Mouse (Mus musculus) adrenal gland, adult 8-10 months (tissue): ENCODE measurements at regions not wholly inside any gene's neighbourhood (a gene's known extent, or its start where the extent isn't known, plus 50 kb on each side); places are given as distances from the start of the nearest gene placed in this dataset.

Experiments used
- DNase-seq: peaks from one replicate; pipeline ENCODE4 v3.0.0; 2022

DNA sequence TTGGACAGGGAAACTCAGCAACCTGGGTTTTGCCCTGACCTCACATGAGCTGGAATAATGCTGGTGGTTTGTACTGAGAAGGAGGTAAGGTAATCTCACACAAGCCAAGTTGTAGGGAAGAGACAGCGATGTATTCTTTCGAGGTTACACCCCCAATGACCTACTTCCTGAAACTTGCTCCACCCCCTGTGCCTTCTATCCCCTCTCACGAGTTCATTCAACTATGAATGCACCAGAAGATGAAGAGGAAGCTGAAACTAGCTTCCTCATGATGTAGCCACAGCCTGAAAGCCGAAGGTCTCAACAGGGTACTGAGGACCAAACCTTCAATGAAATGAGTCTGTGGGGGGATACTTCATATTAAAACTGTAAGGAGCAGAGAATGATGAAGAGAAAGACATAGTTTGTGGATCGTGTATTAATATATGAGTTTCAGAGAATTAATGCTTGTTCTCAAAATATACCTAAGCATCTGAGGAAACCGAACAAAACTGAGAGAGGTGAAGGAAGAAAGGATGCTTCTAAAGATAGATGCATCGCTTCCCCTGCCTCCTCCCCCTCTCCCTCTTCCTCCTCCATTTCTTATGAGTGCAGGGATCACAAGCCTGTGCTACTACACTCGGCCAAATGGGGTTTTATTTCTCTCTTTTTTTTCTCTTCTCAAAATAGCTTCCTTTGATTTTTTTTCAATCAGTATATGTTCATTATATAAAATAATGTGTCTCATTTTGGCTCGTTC, 543.5 kb upstream of the Nrp1 start:
- DNase-seq = no peak

DNA sequence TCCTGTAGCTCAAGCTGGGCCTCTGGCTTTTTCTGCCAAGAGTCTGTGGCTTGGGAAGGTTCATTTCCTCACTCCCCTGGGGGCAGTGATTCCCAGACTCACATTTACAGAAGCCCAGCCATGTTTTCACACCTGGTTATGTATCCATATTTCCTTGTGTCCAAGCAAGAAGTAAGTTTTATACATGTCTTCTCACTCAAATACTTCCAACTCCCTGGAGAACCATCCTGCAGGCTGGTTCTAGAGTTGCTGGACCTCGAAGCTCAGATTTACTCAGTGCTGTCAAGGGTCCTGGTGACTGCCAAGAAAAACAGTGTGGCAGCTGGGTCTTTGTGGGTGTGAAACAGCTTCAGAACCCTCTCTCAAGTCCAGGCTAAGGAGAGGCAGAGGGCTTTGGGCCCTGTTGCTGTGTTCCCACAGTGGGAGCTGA, 537.6 kb upstream of the Nrp1 start:
- DNase-seq = no peak

DNA sequence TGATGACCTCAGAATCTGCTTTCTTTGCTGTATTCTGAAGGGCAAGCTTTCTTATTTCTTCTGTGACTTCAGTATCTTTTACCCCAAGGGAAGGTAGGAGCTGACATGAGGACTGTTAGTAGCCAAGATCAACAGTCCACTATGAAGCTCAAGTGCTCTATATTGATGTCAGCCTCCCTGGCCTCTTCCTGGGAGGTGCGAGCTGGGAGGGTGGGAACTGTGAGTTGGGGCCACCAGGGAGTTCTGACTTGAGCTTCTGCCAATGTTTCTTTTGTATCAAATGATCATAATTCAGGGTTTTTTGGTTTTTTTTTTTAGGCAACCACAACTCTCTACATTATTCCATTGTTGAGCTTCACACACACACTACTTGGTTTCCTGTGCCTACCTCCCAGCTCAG, 536.8 kb upstream of the Nrp1 start:
- DNase-seq = no peak

DNA sequence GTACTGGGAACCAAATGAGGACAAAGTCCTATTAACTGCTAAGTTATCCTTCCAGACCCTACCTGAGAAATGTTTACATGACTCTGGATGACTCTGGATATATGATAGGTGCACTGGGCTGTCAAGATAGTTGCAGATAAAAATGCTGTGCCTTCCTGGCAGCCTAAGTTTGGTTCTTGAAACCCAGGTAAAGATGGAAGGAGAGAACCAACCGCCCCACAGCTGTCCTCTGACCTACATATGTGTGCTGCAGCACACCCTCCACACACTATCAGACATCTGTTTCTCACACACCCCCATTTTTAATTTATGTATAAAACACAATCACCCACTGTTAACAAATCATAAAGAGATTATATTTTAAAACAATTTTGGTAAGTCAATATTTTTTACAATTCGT, 533.4 kb upstream of the Nrp1 start:
- no peak for DNase-seq

DNA sequence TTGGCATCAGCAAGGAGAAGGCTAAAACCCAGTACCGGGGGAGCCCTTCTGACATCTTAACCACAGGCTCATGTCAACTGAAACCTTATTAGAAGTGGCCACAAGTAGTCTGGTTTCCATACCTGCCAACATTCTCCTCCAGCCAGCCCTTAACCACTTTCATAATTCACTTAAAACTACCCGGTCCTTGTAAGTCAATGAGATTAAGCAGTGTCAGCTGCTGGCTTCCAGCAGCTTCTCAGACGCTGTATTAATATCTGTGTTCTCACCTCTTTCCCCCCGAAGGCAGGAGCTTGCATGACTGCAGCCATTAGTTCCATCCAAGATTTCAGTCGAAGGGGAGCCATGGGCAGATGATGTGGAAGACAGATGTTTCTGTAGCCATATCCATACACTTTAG, 530.6 kb upstream of the Nrp1 start:
- no peak for DNase-seq

DNA sequence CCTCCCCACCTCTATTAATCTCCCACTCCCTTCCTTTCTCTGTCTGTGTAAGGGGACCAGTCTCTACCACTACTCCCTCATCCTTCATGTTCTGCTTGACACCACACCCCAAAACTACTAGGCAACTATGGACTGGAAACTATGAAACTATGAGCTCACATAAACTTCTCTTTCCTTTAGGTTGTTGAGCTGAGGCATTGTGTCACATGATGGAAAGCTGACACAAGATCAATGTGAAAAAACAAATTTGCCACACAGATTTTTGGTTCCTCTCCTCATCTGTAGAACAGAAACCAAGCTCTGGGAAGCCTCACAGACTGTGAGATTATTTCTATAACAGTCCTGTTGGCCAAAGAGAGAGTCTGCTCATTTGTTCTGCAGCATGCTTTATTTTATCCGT, 528.7 kb upstream of the Nrp1 start:
- no peak for DNase-seq

DNA sequence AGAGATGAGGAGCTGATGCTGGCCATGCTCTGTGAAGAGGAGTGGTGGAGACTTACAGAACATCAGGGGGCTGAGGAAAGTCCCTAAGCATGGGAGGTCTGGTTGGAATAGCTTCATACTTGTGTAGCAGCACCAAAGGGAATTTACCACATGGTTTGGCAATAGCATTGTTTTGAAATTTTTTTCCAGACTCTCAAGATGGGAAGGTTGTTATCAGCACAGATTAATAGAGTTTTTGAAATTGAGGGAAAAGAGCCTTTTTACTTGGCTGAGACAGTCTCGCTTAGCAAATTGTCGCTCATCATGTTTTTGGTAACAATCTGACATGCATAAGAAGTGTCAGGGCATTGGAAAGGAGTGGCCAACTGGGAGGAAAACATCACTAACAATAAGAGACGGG, 524.4 kb upstream of the Nrp1 start:
- no peak for DNase-seq

DNA sequence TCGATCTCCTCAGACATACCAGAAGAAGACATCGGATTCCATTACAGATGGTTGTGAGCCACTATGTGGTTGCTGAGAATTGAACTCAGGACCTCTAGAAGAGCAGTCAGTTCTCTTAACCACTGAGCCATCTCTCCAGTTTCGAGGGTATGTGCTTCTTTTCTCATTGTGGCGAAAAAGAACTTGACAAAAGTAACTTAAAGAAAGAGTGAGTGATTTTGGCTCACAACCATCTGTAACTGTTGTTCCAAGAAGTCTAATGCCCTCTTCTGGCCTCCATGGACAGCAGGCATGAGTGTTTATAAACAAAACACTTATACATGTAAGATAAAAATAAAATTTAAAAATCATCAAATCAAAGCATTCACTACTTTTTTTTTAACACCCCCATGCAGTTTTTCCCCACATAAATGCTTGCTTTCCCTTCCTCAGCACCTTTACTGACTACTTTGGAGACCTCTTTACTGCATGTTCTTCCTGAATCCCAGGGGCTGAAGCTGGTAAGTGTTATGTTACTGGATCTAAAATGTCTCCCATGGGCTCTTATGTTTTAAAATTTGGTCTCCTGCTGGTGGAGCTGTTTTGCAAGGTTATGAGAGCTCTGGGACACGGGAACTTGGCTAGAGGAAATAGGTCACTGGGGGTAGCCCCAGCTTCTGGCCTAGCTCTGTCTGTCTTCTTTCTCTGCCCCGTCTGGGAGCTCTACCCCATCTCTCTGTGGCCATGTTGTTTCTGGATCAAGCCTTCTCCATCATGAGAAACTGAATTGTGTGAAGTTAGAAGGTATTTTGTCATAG, 521.8 kb upstream of the Nrp1 start:
- no peak for DNase-seq

DNA sequence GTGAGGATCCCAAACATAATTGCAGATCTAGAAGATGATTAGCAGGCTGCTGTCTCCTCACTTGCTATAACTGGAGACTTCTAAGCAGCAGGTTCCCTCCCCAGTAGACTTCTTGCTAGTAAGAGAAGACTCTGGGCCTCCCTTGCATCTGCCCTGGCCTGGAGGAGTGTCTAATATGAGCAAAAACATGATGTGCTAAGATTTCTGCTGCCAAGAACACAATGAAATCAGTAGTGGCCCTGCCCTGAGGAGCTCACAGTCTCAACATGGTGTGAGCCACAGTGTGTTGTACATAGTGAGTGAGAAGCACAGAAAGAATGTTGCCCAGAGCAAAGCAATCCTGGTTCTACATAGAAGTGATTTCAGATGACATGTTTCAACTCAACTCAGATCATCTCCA, 520.1 kb upstream of the Nrp1 start:
- DNase-seq = no peak

DNA sequence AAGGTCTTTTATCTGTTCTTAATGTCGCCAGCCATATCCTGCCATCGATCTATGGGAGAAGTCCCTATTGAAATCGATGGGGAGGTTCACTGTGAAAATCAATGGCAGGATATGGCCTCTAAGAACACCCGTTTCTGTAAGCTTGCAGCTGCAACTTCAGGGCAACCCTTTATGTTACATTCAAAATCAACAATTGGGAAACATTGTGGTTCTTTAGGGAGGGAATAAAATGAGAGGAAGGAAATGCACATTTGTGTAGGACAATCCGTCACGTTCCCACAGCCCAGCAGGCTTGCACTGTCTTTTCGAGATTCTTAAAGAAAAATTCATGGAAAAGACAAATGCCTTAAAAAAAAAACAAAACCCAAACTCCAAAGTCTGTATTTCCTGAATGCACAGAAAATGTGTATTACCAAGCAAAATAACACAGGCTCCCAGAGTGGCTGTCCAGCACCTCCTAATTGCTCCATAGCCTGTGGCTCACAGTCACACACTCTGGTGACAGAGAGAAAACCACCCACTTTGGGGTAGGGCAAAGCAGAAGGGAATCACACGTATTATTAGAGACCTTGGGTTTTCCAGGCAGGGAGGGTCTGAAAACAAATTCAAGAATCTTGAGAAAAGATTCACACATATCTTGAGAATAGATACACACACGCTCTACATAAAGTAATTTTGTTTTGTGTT, 510.9 kb upstream of the Nrp1 start:
- DNase-seq = no peak

DNA sequence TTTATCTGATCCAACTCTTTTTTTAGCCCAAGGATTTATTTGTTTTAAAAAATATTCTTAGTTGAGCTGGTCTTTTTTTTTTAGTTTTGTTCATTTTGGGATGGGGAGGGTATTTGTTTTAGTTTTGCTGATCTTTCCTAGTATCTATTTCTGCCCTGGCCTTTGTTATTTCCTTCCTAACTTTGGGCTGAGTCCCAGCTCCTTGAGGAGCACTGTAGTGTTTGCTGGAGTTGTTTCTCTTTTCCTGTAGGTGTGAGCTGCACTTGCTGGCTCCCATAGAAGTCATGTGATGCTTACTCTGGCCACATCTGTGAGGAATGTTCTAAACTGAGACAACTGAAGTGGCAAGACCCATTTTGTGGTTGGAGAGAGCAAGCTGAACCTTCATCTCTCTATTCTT, 508.5 kb upstream of the Nrp1 start:
- DNase-seq = no peak

DNA sequence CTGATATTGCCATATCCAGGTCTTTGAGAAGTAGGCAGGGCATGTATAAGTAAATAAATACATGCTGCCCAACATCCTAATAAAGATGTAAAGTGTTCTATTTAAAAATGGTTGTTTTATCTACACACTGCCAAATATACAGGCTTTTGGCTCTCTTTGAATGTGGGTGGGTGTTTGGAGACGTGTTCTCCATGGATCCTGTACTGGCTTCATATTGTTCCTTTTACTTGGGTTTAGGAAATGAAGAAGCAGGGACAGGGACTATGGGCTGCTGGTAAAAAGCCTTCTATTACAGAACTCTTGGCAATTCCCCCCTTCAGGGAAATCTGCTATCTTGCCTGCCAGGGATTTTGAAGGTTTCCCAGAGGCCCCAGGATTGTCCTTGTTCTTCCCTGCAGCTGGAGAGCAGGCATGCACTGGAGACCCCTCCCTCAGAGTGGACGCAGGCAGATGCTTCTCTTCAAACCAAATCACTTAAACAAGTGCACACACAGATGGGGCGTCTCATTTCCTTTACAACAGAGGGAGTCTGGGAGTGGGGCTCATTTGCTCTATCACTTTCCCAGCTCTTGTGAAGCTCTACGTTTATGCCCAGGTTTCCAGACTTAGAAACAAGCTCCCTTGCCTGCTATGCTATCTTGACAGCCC, 502.6 kb upstream of the Nrp1 start:
- DNase-seq = no peak

DNA sequence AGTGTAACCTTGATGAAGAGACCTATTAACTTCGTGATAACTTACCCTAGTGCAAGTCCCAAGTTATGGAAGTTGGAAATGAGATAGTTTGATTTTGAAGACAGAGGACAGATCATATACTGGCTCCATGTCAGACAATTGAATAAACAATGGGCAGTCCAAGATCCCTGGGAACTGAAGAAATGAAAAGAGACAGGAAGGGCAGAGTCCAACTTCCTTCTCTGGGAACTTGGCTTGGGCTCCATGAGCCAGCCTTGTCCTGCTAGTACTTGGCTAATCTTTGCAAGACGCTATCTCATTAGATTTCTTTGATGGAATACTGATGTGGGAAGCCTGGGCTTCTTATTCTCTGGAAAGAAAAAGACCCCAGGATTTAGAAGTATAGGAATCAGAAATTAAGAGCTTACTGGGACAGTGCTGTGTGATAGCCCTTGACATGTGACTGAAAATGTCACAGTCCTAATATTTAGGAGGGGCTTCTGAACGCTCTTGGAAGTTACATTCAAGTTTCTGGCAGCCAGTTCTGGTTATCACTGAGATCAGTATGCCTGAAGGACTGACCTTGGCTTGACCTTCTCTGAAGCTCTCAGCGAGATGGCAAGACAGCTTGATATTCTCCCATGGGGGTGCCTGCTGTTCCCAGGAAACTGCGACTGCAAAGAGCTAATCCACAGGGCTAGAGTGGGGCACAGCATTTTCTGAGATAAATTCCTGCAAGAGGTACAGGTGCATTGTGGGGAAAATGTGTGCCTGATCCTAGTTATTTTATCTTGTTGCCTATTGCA, 501.9 kb upstream of the Nrp1 start:
- DNase-seq = no peak

DNA sequence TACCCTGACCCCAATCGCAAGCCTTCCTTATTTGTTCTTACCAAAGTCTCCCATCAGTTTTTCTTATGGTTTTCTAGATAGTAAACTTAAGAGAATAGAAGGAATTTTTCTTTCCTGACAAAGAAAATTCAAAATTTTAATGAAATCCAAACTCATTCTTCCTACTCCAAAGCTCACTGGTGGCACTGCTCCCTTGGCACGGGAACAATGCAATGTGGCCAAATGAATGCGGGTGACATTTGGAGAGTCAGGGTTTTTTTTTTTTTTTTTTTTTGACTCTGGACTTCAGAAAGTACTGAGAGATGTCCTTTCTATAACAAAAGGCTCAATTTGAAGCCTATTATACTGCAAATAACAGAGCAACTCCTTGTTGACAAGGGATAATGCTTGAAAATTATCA, 499.4 kb upstream of the Nrp1 start:
- no peak for DNase-seq

DNA sequence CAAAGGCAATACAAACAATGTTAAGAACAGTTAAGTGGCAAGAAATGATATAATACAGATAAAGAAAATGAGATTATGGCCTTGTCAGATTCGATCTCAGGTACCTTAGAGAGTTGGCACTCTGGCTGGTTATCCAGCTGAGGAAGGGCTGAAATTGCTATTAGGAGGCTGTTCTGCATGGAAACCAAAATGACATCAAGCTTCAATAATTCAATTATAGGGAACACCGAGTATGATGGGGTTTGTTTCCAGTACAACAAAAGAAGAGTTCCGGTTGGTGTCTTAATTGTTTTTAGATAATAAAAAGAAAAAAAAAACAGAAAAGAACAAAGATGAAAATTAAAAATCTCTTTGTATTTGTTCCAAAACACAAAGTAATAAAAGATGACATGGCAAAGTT, 498.0 kb upstream of the Nrp1 start:
- DNase-seq = no peak

DNA sequence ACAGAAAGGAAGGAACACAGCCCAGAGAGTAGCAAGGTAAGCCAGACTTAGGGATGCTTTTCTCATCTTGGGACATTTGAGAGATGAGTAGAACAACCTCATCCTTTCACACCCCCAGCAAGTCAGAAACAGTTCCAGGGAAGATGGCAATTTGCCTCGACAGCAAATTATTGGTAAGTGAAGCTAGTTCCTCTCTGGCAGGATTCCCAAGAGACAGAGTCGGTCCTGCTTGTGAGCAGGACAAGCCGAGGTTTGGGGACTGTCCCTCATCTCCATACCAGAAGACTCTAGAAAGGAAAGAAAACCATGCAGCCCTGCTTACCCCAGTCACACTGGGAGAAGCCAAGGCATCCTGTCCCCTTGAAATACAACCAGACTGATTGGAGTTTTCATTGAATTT, 497.5 kb upstream of the Nrp1 start:
- DNase-seq = no peak

DNA sequence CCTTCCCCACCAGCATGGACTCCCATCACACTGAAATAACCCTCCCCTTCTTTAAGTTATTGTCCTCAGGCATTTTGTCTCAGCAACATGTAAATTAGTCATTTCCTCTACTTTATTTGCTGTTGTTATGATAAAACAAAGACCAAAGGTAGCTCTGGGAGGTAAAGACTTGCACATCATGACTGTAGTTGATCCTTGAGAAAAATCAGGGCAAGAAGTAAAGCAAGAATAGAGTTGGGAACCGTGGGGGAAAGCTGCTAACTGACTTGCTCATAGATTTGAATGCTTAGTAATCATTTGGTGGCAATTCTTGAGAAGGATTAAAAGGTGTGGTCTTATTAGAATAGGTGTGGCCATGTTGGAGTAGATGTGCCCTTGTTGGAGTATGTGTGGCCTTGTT, 473.8 kb upstream of the Nrp1 start:
- no peak for DNase-seq

DNA sequence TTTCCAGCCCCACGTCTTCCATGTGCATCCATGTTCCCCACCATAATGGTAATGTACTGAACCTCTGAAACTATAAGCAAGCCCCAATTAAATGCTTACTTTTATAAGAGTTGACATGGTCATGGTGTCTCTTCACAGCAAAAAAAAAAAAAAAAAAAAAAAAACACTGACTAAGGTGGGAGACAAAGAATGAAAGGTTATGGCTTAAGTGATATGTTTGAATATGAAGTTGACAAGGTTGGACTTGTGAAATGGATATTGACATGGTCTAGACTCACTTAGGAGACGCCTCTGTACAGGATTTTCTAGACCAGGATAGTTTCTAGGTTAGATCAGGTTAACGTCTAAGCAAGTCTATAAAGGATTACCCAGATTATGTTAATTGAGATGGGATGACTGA, 473.2 kb upstream of the Nrp1 start:
- no peak for DNase-seq

DNA sequence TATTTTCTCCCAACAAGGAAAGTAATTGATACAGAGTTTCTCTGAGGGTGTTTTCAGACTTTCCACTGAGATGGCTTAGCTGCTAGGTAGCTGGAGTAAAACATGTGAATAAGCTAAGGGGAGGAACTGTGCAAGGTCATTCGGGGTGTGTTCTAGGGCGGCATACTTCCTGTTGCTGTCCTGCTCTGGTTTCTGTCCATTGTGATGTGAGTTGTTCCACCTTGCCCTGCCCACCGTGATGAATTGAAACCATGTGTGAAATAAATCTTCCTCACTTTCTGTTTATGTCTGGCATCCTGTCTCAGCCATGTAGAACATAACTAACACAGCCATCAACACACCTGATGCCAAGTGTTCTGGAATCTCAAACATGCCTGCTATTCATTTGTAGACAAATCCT, 472.6 kb upstream of the Nrp1 start:
- DNase-seq = no peak

DNA sequence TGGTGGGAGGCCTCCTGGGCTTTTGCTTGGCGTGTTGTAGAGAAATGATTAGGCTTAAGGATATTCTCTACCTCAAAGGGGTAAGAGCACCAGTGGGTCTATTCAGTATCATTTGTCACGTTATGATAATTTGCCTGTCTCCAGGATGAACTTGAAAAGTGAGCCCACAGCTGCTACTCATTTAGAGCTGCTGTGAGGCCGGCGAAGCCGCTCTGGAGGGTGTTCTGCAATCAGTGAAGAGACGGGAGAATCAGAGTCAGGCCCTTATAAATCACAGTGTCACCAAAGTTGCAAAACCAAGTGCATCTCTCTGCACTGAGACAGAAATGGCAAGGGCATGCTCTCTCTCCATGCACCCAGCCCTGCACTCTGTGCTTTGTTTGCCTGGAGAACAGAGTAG, 467.7 kb upstream of the Nrp1 start:
- no peak for DNase-seq

DNA sequence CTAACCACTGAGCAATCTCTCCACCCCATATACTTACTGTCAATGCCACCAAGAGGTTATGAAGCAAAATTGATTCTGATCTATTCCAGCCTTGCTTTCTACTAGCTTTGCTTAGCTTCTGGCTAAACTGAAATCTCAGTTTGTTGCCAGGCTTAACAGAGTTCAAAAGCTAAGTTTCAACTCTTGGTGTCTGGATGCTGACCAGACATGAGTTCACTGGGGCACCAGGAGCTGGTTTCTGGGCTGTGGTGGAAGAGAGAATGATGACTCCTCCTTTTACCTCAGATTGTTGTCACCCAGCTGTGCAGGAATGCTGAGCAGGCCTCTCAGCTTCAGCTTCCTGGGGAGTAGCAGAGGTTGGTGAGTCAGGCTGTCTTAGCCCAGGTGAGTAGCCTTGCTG, 464.1 kb upstream of the Nrp1 start:
- DNase-seq = no peak

DNA sequence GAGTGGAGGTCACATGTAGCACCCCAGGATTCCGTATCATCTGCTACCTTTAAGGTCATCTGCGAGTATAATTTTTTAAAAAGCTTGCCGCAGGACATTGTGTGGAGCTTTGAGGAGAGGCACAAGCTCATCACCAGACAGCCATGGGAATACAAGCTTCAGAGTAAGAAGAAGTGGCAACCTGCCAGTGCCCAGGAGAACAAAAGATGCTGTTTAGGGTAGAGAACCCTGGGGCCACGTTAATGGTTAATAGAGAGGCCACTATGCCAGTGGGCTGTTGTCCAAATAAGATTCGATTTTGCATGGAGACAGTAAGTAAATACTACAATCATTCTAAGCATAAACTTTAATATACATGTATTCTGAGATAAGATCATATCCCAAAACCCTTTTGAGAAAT, 450.0 kb upstream of the Nrp1 start:
- no peak for DNase-seq

DNA sequence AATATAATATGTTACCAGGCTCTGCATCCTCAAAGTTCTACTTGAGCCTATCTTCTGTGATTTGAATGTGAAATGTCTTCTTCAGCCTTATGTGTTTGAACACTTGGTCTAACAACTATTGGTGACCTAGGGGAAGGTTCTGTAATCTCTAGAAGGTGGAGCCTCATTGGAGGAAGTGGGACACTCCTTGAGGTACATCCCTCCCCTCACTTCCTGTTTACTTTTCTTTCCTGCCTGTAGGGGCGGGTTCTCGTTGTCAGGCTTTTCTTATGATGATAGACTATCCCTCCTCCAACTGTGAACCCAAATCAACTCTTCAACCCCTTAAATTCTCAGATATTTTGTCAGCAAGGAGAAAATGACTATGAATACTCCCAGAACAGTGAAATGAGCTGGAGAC, 448.8 kb upstream of the Nrp1 start:
- DNase-seq = no peak
